20 mouse cellular contexts compared by ENCODE assay signal in the genomic region with DNA sequence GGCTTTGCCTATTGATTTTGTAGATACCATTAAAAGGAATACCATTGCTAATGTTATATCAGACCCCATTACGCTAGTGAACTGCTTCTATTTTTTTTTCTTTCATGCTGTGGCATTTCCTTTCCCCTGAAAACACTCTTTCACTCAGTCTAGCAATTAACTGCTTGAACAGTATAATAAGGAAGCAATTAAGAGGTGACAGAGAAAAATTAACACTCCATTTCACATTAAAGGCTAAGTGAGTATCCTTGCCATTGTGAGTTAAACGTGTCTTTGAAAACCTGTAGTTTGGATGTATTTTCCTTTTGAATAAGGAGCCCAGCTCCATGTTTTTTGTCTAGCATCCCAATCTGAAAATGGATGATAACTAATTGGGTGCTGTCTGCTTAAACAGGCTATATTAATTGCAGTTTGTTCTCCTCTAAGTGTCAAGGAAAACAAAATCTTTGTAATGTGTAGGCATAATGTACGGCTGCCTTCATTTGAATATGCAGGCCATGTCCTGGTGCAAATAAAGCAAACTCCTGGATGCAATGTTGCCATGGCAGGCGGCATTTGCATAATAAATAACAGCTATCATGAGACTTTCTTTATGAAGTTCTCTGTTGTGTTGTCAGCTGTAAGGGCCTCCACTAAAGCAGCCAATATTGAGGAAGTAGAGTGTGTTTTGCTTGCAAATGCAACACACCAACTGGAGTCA.
DNase-seq lines count a peak whose midpoint lies in the region; ATAC-seq lines count a peak whose summit lies in the region.
"Had no signal": no experiment of that assay in that cellular context is flagged by ENCODE, and none has a peak within 500 bp of the region (broad histone marks: within the 10 kb centered on the region; RNA-seq: fewer than 3 reads in every experiment).

No protein-coding gene starts in this region.

- no peak overlapping the region for H3K4me3 ChIP-seq in neural tube, embryonic 13.5 days
- H3K4me3 ChIP-seq in forebrain, embryonic 13.5 days = no peak overlapping the region
- H3K4me3 ChIP-seq in hindbrain, embryonic 13.5 days = no peak overlapping the region
- no peak overlapping the region for H3K4me3 ChIP-seq in liver, embryonic 11.5 days (ENCODE audit: low read depth, low read length)
- H3K4me3 ChIP-seq: embryonic facial prominence, embryonic 13.5 days; limb, embryonic 13.5 days; lung, embryonic 15.5 days had no signal

- peak; percentile 53 for ATAC-seq in neural tube, embryonic 13.5 days (ENCODE audit: low read depth)
- peak; percentile 93 for ATAC-seq in forebrain, embryonic 13.5 days
- peak; percentile 43; the same call in 1 of the 2 replicates for ATAC-seq in hindbrain, embryonic 13.5 days (ENCODE audit: low FRiP score)
- ATAC-seq in liver, embryonic 11.5 days (replicated peaks; ENCODE audit: low FRiP score) = no peak

- no peaks in the 10 kb centered on the region for H3K4me1 ChIP-seq in neural tube, embryonic 13.5 days (replicated peaks)
- H3K4me1 ChIP-seq in forebrain, embryonic 13.5 days = 0 out of 2 replicates have a peak, but pooled peaks cover 9% of the 10 kb centered on the region
- H3K4me1 ChIP-seq in hindbrain, embryonic 13.5 days (replicated peaks) = no peaks in the 10 kb centered on the region
- no peaks in the 10 kb centered on the region for H3K4me1 ChIP-seq in liver, embryonic 11.5 days (replicated peaks; ENCODE audit: control insufficient read depth, insufficient read depth, low read length)
- H3K4me1 ChIP-seq: embryonic facial prominence, embryonic 13.5 days; limb, embryonic 13.5 days; lung, embryonic 15.5 days had no signal

- no peaks in the 10 kb centered on the region for H3K27me3 ChIP-seq in neural tube, embryonic 13.5 days
- peaks cover 4% of the 10 kb centered on the region; the same call in 1 of the 2 replicates for H3K27me3 ChIP-seq in forebrain, embryonic 13.5 days
- no peaks in the 10 kb centered on the region for H3K27me3 ChIP-seq in hindbrain, embryonic 13.5 days
- H3K27me3 ChIP-seq in liver, embryonic 11.5 days (replicated peaks; ENCODE audit: control insufficient read depth, insufficient read depth, low read length) = no peaks in the 10 kb centered on the region
- H3K27me3 ChIP-seq: embryonic facial prominence, embryonic 13.5 days; limb, embryonic 13.5 days; lung, embryonic 15.5 days had no signal

- H3K27ac ChIP-seq in neural tube, embryonic 13.5 days (replicated peaks) = 0 out of 2 replicates have a peak overlapping the region, but pooled peaks have one; percentile 24
- no peak overlapping the region for H3K27ac ChIP-seq in forebrain, embryonic 13.5 days
- H3K27ac ChIP-seq in hindbrain, embryonic 13.5 days = no peak overlapping the region
- no peak overlapping the region for H3K27ac ChIP-seq in liver, embryonic 11.5 days (ENCODE audit: low read depth, low read length)
- H3K27ac ChIP-seq: embryonic facial prominence, embryonic 13.5 days; kidney, postnatal 0 days; limb, embryonic 13.5 days; liver, embryonic 14.5 days; lung, embryonic 15.5 days; macrophage had no signal

- H3K9ac ChIP-seq in neural tube, embryonic 13.5 days = no peak overlapping the region
- H3K9ac ChIP-seq in forebrain, embryonic 13.5 days = no peak overlapping the region
- no peak overlapping the region for H3K9ac ChIP-seq in hindbrain, embryonic 13.5 days
- no peak overlapping the region for H3K9ac ChIP-seq in liver, embryonic 11.5 days (ENCODE audit: low read depth, low read length)
- H3K9ac ChIP-seq: embryonic facial prominence, embryonic 13.5 days; limb, embryonic 13.5 days; liver, embryonic 14.5 days; lung, embryonic 15.5 days had no signal

- no peak overlapping the region for H3K4me2 ChIP-seq in neural tube, embryonic 13.5 days
- H3K4me2 ChIP-seq in forebrain, embryonic 13.5 days = no peak overlapping the region
- H3K4me2 ChIP-seq in hindbrain, embryonic 13.5 days = no peak overlapping the region
- no peak overlapping the region for H3K4me2 ChIP-seq in liver, embryonic 11.5 days
- H3K4me2 ChIP-seq: embryonic facial prominence, embryonic 13.5 days; limb, embryonic 13.5 days; lung, embryonic 15.5 days had no signal

- DNase-seq in neural tube, embryonic 10.5 days (ENCODE audit: extremely low spot score, low spot score) = no peak
- no peak for DNase-seq in liver, embryonic 11.5 days (ENCODE audit: low spot score)
- no peak for DNase-seq in adrenal gland, adult (ENCODE audit: inconsistent age in 2 of 2, low spot score in 1 of 2)
- no peak for DNase-seq in cerebellum, adult 8-10 months
- DNase-seq: adrenal gland, postnatal 10 days; cerebellum, adult 11 months; cerebellum, postnatal 14 days; gastrocnemius, postnatal 25 days; kidney, adult 18-20 months; right cerebral cortex, postnatal 4 days; thymus, adult 2 months had no signal

- H3K9me3 ChIP-seq in neural tube, embryonic 13.5 days = no peaks in the 10 kb centered on the region
- H3K9me3 ChIP-seq in forebrain, embryonic 13.5 days (replicated peaks) = no peaks in the 10 kb centered on the region
- H3K9me3 ChIP-seq in hindbrain, embryonic 13.5 days = no peaks in the 10 kb centered on the region
- no peaks in the 10 kb centered on the region for H3K9me3 ChIP-seq in liver, embryonic 11.5 days (ENCODE audit: control insufficient read depth, low read length)
- H3K9me3 ChIP-seq: embryonic facial prominence, embryonic 13.5 days; limb, embryonic 13.5 days; lung, embryonic 15.5 days had no signal

- H3K36me3 ChIP-seq in neural tube, embryonic 13.5 days = no peaks in the 10 kb centered on the region
- no peaks in the 10 kb centered on the region for H3K36me3 ChIP-seq in forebrain, embryonic 13.5 days (ENCODE audit: poor library complexity, severe bottlenecking)
- H3K36me3 ChIP-seq in hindbrain, embryonic 13.5 days = no peaks in the 10 kb centered on the region
- H3K36me3 ChIP-seq in liver, embryonic 11.5 days (ENCODE audit: control insufficient read depth, insufficient read depth, low read length) = no peaks in the 10 kb centered on the region
- H3K36me3 ChIP-seq: embryonic facial prominence, embryonic 13.5 days; limb, embryonic 13.5 days; lung, embryonic 15.5 days had no signal

- WGBS in neural tube, embryonic 13.5 days = 36% methylated on average over 4 of the region's 4 CpGs
- 25% methylated on average over 4 of the region's 4 CpGs for WGBS in forebrain, embryonic 13.5 days
- 36% methylated on average over 4 of the region's 4 CpGs for WGBS in hindbrain, embryonic 13.5 days
- 72% methylated on average over 4 of the region's 4 CpGs for WGBS in liver, embryonic 11.5 days
